Mouse (Mus musculus): ENCODE measurements around the gene Abhd12b.

GRCm38 (mm10) chr12:70105885-70106284 is 48.1 kb upstream of the Abhd12b start:
- TF ChIP-seq CTCF (IDR thresholded peaks at IDR 0.05; ENCODE audit: borderline replicate concordance, extremely low read depth, insufficient read depth, insufficient read length), result no peak
- TF ChIP-seq POLR2A (IDR thresholded peaks at IDR 0.05; ENCODE audit: borderline replicate concordance, extremely low read depth, insufficient read depth, insufficient read length, poor library complexity, severe bottlenecking), result no peak
